Mouse (Mus musculus) frontal cortex, postnatal 10 days (tissue): ENCODE measurements at regions not wholly inside any gene's neighbourhood (a gene's known extent, or its start where the extent isn't known, plus 50 kb on each side); places are given as distances from the start of the nearest gene placed in this dataset.

ENCODE experiments used
- DNase-seq, 2 experiments: peaks; one replicate each; pipeline ENCODE4 v3.0.0; 2022; ENCODE audit warnings: low spot score in 2 of 2, mixed read lengths in 1 of 2

- DNase-seq = no peak
Observed at GRCm38 (mm10) chr14:106365624-106366118, 259.7 kb downstream of the Trim52 start.

DNA sequence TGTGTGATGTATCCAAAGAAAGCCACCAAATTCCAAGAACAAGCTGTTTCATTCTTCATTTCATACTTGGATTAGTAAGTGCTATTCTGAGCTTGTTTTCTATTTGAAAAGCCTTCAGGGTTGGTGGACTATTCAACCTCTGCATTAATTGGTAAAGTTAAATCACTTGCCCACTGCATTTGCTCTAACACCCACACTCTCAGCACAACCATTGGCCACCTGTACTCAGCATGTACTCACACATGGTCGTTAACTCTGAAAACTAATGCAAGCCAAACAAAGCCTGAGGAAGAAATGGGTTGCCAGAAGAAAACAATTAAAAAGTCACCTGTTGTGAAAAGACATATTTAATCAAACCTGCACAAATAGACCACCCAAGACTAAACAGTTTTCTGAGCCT, 267.5 kb downstream of the Trim52 start:
- no peak for DNase-seq

DNA sequence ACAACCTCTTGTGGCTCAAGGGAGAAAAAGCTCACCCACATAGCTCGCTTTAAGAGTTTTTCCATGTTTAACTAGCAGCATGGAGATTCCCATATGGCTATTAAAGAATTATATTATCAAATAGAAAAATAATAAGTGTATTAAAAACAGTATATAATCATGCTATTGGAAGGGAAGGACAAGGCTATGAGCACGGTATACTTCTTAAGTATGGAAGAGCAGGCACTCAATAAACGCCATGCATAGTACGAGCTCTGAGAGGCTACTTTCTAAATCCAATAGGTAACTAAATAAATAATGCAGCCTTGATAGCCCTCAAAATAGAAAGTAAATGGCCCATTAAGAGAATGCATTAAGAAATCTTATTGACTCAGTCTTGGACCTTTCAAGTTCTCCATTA, 273.6 kb downstream of the Trim52 start:
- no peak for DNase-seq

DNA sequence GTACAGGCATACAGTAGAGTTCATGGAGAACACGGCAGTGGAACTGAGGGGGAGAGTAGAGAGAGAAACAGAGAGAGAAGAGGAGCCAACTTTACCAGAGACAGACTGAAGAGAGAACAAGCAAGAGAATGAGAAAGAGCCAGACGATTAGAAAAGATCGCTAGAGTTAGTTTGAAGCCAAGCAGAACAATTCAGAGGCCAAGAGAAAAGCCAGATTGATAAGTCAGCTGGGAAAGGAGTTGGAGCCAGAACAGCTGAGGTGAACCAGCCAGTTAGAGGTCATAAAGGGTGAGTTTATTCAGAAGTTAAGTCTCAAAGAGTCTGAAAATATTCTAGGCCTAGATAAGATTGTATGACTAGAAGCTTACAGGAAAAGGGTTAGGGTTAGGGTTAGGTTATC, 281.7 kb downstream of the Trim52 start:
- no peak for DNase-seq

DNA sequence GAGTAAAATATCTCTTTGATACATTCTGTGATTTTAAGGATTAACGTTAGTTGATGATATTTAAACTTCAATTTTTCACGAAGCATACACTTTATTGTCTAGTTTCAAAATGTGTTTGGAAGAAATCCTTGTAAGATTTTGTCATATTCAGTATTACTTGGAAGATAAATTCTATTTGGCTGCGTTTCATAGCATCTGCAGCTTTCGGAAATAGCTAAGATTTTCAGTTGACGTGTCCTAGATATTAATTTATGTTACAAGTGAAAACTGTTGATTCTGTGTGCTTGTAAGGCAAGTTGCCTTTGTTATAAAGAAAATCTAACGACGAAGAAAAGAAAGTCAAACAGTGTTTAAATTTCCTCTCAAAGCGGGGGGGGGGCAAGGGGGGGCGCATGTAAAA, 284.5 kb downstream of the Trim52 start:
- no peak for DNase-seq

DNA sequence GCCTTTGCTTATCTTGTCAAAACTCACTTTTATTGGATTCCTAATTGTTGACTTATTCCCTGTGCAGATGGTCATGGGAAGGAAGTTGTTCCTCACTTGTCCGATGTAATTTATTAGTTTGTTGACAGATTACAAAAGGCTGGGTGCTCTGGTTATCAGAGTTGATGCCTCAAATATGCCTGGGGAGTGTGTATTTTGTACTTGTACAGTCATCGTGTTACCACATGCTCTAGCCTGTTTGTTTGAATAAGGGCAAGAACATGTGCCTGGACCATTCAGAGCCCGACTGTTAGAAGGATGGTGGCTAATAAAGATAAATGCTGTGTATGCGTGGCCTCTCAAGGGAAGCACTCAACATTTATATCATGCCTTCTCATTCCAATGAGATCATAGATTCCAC, 288.0 kb downstream of the Trim52 start:
- DNase-seq = no peak

DNA sequence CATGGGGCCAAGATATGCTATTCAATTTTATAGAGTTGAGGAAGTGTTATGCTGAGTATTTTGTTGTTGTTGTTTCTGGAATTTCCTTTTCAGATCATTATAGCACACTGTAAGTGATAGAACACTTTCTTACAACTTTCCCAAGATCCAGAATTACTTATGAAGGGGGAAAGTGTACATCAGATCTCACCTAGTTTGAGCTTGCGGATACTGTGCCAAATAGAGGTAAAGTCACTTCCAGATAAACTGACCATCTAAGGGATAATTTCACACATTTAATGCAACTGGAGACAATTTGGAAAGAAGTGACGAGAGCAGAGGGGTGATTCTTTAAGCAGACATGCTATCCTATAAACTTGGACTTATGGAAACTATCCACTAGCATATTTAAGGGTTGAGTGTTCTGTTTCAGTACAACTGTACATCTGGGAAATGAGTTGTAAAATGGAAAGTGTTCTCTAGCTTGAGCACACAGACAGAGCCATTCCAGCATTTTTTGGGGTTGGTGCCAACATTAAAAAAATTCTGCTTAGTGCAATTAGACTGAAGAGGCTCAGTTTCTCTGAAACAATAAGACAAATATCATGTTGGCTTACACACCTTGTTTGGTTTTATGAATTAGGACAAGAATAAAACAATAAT, 307.0 kb downstream of the Trim52 start:
- no peak for DNase-seq

DNA sequence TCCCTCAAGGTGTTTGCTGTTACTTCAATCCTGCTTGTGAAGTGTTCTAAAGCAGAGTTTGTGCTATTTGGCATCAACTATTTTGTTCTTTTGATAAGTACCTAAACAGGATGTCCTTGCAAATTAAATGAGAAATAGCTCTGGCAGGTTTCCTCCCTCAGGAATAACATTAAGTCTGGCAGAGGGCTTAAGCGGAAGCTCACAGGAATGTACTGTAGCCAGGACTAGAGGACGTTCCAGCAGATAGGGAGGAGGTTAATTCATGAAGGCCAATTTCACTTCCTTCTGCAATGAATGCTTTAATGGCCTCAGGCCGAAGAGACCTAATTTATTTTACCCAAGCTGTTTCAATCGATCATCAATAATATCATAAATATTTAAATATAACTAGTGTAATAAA, 318.7 kb downstream of the Trim52 start:
- no peak for DNase-seq

GRCm38 (mm10) chr14:106428594-106428993, 322.6 kb downstream of the Trim52 start:
- DNase-seq = no peak

GRCm38 (mm10) chr14:106439282-106439681, 333.3 kb downstream of the Trim52 start:
- peak; percentile 46 to 52 for DNase-seq

GRCm38 (mm10) chr14:106489074-106489473, 383.1 kb downstream of the Trim52 start:
- DNase-seq = no peak

- DNase-seq = no peak
Observed at GRCm38 (mm10) chr14:106491389-106491788, 385.4 kb downstream of the Trim52 start.

DNA sequence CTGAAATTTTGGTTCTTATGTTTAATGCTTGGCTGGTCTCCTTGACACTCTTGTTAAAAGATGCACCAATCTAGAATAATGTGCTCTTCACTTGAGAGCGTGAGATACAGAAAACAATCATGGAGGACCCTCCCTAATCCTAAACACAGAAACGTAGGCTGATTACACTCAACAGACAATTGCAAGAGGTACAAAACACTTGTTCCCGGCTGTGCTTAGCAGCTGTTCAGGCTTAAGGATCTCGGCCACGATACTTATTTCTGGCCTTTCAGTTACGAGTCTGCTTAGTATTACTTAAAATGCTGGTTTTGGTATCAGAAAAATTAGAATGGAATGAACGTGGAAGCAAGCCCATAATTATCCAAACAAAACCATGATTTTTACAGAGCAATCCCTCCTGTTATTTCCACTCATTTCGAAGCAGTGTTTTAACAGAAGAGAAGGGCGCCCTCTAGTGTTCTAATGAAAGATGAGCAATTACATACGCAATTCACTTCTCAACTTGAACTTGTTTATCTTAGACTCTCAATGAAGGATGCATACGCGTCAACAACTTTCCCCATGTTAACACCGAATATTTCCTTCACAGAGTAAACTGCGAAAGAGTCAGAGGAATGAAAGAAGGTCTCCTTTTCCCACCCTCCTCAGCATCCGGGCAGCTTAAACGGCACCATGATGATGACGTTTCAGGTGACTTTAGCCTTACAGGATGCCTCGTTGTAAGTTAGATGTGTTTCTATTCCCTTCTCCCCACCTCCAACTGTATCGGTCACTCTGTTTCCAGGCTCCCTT, 394.5 kb downstream of the Trim52 start:
- no peak for DNase-seq

- peak; percentile 13 to 45 for DNase-seq
Observed at GRCm38 (mm10) chr14:106506921-106507320, 400.9 kb downstream of the Trim52 start.

DNA sequence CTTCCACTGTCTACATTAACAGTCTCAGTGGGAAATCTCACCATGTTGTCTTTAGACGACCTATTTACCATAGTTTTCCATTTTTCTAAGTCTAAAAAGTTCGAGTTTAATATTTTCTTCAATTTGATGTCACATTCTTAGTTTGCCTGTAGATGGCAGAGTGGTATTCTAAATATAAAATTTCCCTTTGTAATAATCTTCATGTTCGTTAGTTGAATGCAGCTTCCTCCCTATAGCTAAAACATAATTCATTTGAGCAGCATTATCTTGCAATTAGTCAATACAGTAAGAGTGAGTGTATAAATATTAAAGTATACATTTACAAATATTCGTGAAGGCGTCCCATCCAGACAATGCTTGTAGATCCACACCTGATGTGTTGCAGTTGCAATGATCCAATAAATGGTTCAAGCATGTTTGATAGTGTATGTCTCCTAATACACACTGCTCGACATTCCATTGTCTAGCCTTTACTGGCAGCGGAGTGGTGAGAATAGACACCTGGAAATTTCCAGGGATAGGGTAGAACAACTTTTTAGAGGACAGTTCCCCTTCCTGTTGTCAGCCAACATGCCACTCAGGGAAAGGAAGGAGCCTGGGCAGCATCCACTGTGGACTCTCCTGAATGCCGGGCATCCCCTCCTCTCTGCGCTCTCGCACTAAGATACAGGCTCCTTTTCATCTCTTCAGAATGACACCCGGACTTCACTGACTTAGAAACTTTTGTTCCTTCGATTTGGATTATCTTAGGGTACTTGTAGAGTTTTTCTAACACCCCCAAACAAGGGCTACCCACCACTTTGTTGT, 412.8 kb downstream of the Trim52 start:
- no peak for DNase-seq

DNA sequence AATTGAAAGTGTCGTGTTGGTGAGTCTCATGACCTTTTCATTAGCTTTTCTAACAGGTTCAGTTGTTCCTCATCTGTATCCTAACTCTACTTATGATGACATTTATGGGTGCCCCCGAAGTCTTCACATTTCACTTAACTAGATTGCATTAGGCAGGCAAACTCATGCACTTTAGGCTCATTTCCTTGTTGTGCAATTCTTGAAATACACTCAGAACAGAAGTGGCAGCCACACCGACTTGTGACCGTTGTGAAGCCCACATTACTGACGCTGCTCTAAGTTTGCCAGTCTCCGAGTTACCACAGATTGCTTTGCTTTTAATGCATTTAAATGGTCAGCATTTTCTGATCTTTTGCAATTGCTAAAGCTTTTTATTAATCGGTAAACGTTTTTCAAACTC, 414.8 kb downstream of the Trim52 start:
- DNase-seq = no peak

GRCm38 (mm10) chr14:106550150-106550549, 444.2 kb downstream of the Trim52 start:
- no peak for DNase-seq

DNA sequence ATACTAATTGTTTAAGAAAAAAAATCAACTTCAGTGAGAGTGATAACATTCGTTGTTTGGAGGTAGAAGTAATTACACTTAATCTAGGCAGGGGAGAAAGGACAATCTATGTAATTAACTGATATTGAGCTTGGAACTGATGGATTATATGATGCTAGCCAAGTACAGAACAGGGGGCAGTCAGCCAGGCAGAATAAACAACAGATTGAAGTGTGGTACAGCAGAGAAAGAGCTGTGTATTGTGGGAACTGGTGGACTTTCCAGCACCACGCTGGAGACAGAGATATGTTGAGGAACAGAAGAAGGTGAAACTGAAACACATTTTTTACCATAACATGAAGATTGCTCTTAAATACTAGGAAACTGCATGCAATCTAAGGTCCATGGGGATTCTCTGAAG, 473.3 kb downstream of the Trim52 start:
- no peak for DNase-seq

- no peak for DNase-seq
Observed at GRCm38 (mm10) chr14:106581886-106582285, 475.9 kb downstream of the Trim52 start.

GRCm38 (mm10) chr14:106593352-106593751, 487.4 kb downstream of the Trim52 start:
- no peak for DNase-seq

DNA sequence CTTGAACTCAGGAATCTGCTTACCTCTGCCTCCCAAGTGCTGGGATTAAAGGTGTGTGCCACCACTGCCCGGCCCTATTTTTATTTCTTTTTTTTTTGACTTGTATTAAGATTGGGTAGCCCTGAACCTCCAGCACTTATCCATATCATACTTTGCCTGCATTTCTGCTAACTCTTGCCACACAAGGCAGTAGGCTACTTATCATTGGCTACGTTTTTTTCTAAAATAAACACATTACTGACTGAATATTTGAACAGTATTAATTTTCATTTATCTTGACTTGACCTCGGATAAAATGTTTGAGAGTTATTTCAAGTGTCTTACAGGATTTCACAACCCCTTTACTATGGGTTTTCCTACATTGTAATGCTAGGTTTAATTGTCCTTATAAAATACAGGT, 488.0 kb downstream of the Trim52 start:
- DNase-seq = no peak

GRCm38 (mm10) chr14:106607041-106607440, 501.0 kb downstream of the Trim52 start:
- DNase-seq = no peak
